Mouse (Mus musculus): ENCODE measurements around the gene Cd5.

Cd5 gene

DNA sequence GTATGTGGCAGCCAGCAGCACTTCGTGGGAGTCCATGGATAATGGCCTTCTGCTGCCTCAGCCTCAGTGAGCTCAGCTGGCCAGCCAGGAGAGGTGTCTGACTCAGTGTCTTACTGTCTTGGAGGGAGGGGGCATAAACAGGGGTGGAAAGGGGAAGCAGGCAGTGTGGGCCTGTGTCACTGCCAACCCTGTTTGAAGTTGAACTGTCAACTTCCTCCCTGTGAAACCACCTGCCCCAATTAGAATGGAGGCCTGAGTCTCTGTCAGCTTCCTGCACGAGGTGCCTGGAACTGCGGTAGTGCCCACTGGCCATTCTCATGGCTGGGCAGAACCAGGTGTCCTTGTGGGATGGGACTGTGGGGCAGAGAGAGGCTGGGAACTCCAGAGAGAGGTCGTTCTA is at the start of gene Cd5:
Cd5 (minus strand) TSS at position 192 of the 400 bp plus-strand sequence.
- DNase-seq (ENCODE audit: low spot score): no peak

- DNase-seq (ENCODE audit: low spot score): no peak
Measured at GRCm38 (mm10) chr19:10788242-10788641, 49.4 kb upstream of the Cd5 start.

DNA sequence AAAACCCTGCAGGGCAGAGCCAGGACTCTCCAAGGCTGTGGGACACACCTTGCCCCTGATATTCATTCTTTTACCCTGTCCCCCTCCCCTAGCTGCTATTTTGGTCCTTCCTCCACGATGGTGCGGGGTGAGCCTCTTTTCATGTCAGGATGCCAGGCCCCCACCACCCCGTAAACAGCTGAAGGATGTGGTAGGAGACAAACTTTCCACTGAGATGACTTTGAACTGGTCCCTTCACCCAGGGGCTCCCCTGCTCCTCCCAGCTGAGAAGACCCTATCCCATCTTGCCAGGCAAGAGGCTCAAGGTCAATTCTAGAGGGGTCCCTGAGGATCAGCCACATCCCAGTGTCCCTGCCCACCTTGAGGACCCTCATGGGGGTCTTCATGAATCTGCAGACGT is 48.6 kb upstream of the Cd5 start:
- no peak for DNase-seq (ENCODE audit: low spot score)

GRCm38 (mm10) chr19:10786753-10787152 is 48.0 kb upstream of the Cd5 start:
- DNase-seq (ENCODE audit: low spot score): no peak

- no peak for DNase-seq (ENCODE audit: low spot score)
Measured at GRCm38 (mm10) chr19:10784796-10785459, 46.1 kb upstream of the Cd5 start.

DNA sequence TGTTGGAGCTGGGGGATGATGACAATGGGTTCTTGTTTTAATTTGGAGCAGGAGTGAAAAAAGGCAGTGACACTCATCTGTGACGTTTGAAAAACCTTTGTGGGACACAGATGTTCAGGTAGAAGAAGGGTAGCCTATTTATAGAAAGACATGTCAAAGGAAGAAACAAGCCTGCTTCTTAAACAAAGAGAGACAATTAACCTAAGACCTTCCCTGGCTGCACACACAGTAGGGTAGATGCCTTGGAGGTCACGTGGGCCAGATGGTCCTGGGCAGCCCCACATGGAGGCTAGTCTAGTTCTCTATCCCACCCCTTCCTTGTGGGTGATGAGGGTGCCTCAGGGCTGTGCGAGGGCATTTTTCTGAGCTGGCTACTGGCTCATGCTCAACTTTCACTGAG is 45.3 kb upstream of the Cd5 start:
- no peak for DNase-seq (ENCODE audit: low spot score)

GRCm38 (mm10) chr19:10783168-10783567 is 44.4 kb upstream of the Cd5 start:
- no peak for DNase-seq (ENCODE audit: low spot score)

- DNase-seq (ENCODE audit: low spot score): no peak
Measured at GRCm38 (mm10) chr19:10781641-10782040, 42.8 kb upstream of the Cd5 start.

DNA sequence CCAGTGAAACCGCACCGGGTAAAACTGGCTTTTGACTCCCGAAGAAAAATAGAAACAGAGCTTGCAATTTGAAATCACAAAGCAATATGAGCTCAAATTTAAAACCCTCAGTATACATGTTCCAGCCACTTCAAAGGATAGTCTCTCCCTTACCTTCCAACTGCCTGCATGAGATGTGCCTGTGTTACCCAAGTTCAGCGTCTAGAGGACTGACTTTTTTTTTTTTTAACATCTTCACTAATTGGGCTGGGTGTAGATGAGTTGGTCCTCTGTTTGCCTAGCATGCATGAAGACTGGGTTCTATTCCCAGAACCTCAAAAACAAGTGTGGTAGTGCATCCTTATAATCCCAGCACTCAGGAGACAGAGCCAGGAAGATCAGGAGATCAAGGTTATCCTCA is 38.1 kb upstream of the Cd5 start:
- no peak for DNase-seq (ENCODE audit: low spot score)

DNA sequence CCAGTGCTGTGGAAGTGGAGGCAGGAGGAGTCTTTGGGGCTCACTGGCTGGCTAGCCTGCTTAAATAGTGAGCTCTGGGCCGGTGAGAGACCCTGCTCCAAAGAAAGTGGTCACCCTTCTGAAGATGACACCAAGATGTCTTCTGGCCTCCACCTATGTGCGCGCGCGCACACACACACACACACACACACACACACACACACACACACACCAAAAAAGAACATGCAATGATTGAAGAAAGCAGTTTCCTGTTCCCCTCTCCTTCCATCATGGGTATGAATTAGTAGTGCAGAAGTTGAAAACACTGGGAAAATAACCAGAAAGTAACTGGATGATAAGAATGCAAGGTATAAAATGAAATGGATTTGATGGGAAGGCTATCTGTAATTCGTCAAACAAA is 35.3 kb upstream of the Cd5 start:
- no peak for DNase-seq (ENCODE audit: low spot score)

GRCm38 (mm10) chr19:10773384-10773783 is 34.6 kb upstream of the Cd5 start:
- DNase-seq (ENCODE audit: low spot score): no peak

GRCm38 (mm10) chr19:10772866-10773265 is 34.1 kb upstream of the Cd5 start:
- DNase-seq (ENCODE audit: low spot score): no peak

- DNase-seq (ENCODE audit: low spot score): no peak
Measured at GRCm38 (mm10) chr19:10771995-10772394, 33.2 kb upstream of the Cd5 start.

DNA sequence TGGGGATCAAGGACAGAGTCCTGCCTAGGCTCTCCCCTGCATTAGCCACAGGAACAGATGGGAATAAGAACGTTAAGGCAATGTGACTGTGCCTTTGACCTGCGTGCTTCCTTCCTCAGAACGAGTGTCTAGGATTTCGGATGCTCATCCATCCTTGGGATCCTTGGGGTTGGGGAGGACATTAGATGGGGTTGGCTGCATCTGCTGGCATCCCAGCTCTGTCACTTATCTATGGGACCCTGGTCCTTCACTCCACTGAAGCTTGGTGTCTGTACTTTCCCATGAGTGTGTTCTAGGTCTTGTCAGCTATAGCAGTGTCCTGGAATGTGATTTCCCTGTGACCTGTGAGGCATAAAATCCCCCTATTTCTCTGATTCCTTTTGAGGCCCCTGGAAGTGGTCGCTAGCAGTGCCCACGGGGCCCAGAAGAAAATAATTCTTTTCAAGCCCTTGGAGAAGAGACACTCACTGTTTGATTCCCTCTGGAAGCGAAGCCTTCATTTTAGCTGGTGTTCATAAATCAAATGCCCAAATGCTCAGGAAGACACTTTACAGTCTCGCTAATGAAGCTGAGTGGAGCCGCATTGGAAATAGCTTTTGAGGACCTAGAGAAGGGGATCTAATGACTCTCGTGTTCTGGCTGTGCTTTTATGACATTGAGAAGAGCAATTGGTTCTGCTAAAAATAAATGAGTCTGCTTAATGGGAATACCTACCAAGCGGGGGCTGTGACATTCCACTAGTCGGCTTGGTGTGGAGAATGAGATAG is 30.8 kb upstream of the Cd5 start:
- DNase-seq (ENCODE audit: low spot score): no peak

GRCm38 (mm10) chr19:10768694-10769428 is 30.1 kb upstream of the Cd5 start:
- DNase-seq (ENCODE audit: low spot score): no peak

DNA sequence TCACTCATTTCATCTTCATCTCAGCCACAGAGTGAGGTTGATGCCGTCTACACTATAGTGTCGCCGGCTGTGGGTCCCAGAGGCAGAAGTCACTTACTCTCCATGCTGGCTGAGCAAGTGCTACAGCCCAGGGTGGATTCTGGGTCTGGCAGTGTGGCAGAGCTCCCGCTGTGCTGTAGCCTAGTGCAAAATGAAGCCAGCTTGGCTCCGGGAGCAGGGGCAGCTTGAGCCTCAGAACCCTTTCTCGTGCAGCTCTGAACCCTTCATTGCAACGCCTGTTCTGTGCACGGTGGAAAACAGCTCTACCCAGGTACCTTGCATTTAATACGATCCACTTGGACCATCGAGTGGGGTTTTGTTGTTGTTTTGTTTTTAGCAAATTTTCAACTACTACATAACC is 28.8 kb upstream of the Cd5 start:
- no peak for DNase-seq (ENCODE audit: low spot score)

DNA sequence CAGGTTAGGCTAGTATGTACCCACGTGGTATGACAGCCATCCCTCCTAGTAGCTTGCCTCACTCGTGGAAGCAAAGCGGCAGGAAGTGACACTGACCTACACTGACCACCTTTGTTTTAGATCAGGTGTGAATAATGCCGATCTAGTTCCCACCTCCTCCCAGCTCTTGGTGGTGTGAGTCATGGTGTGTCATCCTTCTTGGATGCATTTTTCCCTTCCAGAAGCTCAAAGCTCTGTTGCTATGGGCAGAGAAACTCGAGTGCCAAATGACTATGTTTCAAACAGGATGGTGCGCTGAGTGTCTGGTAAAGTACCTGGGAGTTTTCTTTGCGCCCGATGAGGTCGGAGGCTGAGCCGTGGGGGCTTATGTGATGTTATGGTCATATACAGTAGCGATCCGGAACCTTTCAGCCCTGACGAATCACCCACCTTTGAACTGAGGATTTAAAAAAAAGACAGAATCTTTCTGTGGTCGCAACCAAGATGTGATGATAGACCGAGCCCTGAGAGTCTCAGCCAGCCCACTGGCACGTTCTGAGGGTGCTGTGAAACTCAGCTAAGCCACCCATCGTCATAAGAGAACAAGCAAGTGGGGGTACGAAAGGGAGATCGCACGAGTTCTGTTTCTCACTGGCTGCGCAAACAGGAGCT is 24.7 kb upstream of the Cd5 start:
- DNase-seq (ENCODE audit: low spot score): no peak

GRCm38 (mm10) chr19:10762468-10762867 is 23.7 kb upstream of the Cd5 start:
- no peak for DNase-seq (ENCODE audit: low spot score)

DNA sequence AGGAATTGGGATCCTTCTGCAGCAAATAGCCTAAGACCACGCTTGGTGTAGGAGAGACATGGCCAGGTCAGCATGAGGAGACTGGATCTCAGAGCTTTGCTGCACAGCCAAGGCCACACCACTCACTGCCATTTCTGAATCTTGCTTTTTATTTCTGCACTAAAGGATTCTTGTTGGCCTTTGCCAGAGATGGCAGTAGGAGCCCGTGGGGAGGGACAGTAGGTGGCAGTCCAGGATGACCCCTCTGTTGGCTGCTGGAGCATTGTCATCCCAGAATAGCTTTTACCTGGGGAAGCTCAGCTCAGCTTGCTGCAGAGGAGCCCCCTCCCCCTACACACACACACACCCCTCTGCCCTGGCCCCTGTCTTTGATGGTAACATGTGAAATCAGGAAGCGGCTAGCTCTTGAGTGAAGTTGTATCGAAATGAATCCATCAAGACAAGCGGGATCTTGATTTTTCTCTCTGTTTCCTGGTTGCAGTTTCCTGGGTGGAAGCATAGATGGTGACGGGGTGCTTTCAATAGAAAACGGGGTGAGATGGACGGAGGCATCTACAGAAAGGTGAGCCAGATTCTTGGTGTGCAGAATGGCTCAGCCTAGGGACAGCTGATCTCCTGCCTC is 23.1 kb upstream of the Cd5 start:
- no peak for DNase-seq (ENCODE audit: low spot score)

- DNase-seq (ENCODE audit: low spot score): no peak
Measured at GRCm38 (mm10) chr19:10759983-10760831, 21.4 kb upstream of the Cd5 start.

DNA sequence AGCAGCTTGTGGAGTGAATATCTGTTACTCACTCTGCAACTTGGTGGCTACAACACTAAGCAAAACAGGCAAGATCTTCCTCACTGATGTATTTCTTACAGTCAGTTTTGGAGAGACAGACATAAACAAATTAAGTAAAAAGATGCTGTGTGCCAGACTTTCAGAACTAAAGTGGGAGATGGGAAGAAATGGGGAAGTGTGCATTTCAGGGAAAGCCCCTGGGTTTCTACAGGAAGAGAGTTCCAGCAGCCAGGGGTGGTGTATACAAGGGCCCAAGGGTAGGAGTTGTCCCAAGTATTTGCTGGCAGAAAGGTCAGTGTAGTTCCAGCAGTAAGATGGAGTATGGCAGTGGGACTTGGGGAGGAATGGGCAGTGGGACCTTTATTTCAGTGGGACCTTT is 20.7 kb upstream of the Cd5 start:
- no peak for DNase-seq (ENCODE audit: low spot score)

Data from yolk sac, embryonic 10.5 days (tissue).